Mouse (Mus musculus): ENCODE measurements around the gene 0610010K14Rik. TPM values are rescaled to one million over a fixed set of nuclear protein-coding genes. Genes with fewer than 3 reads are reported as not detected.

Gene 0610010K14Rik
- 10 to 100 TPM; 70.1 to 72.5 TPM for total RNA-seq (2021)
- long read RNA-seq, experiment 1, transcript 0610010K14Rik-202 (5 exons, 779 nt) = major isoform, 11 of 56 reads
- long read RNA-seq, experiment 1, transcript 0610010K14Rik-206 (6 exons, 576 nt) = minor isoform, 6 of 56 reads
- long read RNA-seq, experiment 1, transcript 0610010K14Rik-208 (6 exons, 880 nt) = major isoform, 11 of 56 reads
- long read RNA-seq, experiment 1, partial matches to known transcripts = 4 of 56 reads
- long read RNA-seq, experiment 1, other reads (novel, unspliced or antisense) = 13 of 56 reads
- long read RNA-seq, experiment 2, transcript 0610010K14Rik-202 (5 exons, 779 nt) = major isoform, 11 of 44 reads
- long read RNA-seq, experiment 2, transcript 0610010K14Rik-208 (6 exons, 880 nt) = minor isoform, 7 of 44 reads
- long read RNA-seq, experiment 2, partial matches to known transcripts = 8 of 44 reads
- long read RNA-seq, experiment 2, other reads (novel, unspliced or antisense) = 6 of 44 reads

GRCm38 (mm10) chr11:70237457-70238167 is at the start of gene 0610010K14Rik:
TSS of gene 0610010K14Rik (minus strand) at chr11:70237914.
- DNase-seq (ENCODE audit: low spot score in 2 of 2) = peak; percentile 95 to 96

DNA sequence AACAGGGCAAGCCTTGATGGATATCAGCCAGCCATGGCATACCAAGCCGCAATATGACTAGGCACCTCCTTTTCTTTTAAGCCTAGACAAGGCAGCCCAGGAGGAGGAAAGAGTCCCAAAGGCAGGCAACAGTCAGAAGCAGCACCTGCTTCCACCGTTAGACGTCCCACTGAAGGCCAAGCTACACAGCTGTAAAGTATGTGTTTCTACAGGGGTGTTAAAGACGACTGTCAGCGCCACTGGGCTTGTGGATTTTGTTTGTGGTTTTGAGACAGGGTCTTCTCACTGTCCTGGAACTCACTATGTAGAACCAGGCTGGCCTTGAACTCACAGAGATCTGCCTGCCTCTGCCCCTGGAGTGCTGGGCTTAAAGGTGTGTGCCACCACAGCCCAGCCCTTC is 48.0 kb upstream of the 0610010K14Rik start:
- DNase-seq (ENCODE audit: low spot score in 2 of 2) = no peak

DNA sequence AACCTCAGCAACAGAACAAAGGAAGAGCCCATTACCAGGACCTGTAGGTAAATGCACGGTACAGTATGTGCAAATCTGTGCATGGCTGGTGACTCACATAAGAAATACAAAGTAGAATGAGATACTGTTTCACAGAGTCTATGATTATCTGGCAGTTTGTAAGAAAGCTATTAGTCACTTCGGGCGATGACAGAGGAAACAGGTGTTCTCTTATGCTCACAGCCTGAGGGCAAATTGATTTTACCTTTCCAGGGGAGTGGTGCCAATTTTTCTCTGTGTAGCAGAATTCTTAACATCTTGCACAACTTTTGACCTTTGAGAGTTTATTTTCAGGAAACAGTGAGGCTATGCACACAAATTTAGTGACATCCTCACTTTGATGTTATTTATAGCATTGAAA is 47.0 kb upstream of the 0610010K14Rik start:
- no peak for DNase-seq (ENCODE audit: low spot score in 2 of 2)

DNA sequence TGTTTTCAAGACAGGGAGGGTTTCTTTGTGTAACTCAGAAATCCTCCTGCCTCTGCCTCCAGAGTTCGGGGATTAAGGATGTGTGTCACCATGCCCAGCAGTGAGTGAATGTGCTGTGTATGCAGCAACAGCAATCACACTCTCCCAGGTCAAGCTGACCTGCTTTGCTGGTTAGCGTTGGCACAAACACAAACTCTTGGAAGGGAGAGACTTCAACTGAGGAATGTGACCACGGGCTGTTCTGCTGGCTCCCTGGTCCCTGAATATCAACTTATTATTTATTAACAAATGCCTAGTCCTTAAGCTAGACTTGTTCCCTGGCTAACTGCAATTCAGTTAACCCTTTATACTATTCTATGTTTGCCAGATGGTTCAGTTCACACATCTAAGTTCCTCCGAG is 46.0 kb upstream of the 0610010K14Rik start:
- no peak for DNase-seq (ENCODE audit: low spot score in 2 of 2)

DNA sequence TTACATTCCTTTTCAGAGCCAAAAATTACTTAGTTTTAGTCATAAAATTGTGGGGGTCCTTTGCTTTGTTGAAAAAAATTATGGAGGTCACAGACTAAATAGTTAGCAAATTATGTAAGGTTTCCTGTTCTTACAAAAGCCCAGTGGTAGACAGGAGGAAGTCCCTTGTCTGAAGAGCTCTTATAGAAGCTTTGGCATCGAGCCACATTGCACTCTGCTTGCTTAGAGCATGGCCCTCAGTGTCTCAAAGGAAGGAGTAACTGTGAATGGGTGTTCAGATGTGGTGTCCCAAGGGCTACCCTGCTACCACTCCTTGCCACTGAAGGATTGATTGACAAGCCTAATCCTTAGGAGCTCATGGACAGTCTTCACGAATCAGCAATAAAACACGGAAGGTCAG is 42.7 kb upstream of the 0610010K14Rik start:
- DNase-seq (ENCODE audit: low spot score in 2 of 2) = no peak

DNA sequence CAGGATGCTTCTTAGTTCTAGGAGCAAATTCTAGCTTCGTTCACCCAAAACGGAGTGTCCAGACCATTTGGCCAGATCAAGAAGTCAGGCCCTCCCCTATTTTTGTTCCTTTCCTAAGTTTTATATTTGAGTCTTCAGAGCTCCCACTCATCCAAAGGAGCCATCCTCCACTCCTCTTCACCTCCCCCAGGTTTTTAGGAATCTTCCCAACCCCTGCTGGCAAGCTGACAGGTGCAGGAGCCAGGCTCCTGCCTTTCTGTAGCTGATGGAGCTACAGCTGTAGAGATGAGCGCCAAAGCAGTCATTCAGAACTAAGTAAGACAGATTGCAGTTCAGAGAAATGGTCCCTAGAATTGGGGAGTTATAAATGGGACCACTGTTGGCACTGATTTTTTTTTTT is 41.2 kb upstream of the 0610010K14Rik start:
- no peak for DNase-seq (ENCODE audit: low spot score in 2 of 2)

DNA sequence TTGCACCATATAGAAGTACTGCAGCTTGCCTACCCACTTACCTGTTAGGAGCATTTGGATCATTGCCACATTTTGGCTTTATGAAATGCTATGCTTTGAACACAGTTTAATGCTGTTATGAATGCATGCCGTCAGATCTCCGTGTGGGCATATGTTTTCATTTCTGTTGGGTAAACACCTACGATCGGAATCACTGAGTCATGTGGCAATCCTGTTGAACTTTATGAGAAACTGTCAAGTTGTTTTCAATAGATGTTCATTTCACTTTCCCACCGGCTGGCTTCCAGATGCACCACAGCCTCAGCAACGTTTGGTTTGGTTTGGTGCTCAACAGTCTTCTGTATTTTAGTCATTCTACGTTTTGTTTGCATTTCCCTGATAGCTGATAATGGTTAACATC is 33.9 kb upstream of the 0610010K14Rik start:
- no peak for DNase-seq (ENCODE audit: low spot score in 2 of 2)

GRCm38 (mm10) chr11:70266405-70266804 is 28.7 kb upstream of the 0610010K14Rik start:
- DNase-seq (ENCODE audit: low spot score in 2 of 2) = no peak

- no peak for DNase-seq (ENCODE audit: low spot score in 2 of 2)
These were observed 28.1 kb upstream of the 0610010K14Rik start for GRCm38 (mm10) chr11:70265819-70266218.

GRCm38 (mm10) chr11:70265252-70265651 is 27.5 kb upstream of the 0610010K14Rik start:
- no peak for DNase-seq (ENCODE audit: low spot score in 2 of 2)

GRCm38 (mm10) chr11:70259035-70259434 is 21.3 kb upstream of the 0610010K14Rik start:
- DNase-seq (ENCODE audit: low spot score in 2 of 2) = no peak

DNA sequence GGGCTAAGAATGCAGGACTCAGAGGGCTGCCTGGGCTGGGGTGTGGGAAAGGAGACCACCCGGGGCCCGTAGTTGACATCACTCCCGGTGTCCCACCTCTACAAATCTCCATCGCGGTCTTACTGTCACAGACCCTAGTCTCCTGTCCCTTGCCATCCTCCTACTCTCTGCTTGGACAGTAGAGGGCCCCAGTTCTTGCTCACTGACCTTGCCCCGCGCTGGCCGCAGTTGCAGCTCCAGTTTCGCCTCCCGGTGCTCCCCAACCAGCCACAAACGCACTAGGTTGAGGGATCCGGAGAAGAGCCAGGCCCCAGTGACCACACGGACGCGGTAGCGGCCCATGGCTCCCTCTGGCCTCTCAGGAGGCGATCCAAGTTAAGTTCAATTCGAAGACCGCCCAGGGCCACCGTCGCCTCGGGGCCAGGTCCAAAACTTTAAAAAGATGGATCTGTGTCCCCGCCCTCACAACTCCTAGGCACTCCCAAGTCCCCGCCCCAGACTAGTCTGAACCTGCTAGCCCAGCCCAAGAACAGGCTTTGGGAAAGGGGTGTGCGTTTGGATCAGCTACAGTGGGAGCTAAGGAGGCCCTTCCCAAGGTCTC is 17.3 kb upstream of the 0610010K14Rik start, which contains the start of gene Alox12:
Alox12 (minus strand) TSS at position 423 of the 601 bp plus-strand sequence.
- DNase-seq (ENCODE audit: low spot score in 2 of 2) = no peak

- no peak for DNase-seq (ENCODE audit: low spot score in 2 of 2)
These were observed 16.6 kb upstream of the 0610010K14Rik start for GRCm38 (mm10) chr11:70254337-70254736.

DNA sequence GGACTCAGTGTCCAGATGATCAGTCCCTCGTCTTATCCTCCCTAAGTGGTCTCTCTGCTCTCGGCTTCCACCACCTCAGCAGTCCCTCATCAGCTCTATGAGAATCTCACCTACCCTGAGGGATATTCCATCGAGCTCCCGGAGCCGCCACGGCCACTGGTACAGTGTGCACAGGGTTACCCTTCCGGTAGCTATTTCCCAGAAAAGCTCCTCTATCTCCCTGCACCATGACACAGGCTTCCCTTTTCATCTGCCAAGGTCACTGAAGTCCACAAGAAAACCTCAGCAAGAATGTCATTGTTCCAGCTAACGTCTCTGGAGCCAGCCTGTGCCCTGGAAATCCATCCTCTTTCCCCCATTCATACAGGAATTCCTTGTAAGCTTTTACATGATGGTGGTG is 14.1 kb upstream of the 0610010K14Rik start:
- no peak for DNase-seq (ENCODE audit: low spot score in 2 of 2)

DNA sequence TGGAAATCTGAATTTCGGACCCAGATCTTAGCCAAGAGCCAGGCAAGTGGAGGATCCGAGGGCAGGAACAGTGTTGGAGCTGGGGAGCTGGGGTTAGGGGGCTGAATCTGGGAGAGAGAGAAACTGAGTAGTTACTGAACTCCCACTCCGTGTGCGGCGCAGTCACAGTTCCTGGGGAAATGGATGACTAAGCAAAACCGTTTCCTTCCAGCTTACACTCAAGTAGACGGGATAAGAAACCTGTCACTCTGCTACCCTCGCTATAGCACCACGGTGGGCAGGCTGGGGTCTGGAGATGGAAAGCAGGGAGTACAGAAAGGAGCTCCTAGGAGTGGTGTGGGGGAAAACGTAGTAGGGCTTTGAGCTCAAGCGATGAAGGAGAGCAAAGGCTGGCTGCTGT is 12.4 kb upstream of the 0610010K14Rik start:
- no peak for DNase-seq (ENCODE audit: low spot score in 2 of 2)

GRCm38 (mm10) chr11:70247136-70247845 is 9.6 kb upstream of the 0610010K14Rik start:
- DNase-seq (ENCODE audit: low spot score in 2 of 2) = peak in 1 of 2 experiments; percentile 58

DNA sequence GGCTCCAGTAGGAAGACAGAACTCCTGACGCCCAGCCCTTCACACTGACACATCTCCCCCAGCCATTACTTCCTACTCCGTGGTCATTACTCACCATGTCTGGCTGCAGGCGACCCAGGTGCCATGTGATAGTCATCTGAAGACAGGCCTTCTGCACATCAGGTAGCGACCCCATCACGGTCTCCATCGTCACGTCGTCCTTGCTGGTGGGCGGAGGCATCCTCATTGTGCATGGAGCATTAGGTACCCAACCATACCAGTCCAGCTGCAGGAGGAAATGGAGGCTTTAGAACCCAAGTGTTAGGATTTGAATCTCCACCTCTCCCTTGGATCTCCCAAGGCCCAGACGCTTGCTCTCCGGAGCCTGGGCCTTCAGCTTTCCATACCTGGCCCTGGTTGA is 4.9 kb upstream of the 0610010K14Rik start:
- DNase-seq (ENCODE audit: low spot score in 2 of 2) = no peak

GRCm38 (mm10) chr11:70239541-70240279 is 2.0 kb upstream of the 0610010K14Rik start, which contains the start of the genes Gm21988 and Rnasek:
TSS of gene Gm21988 (minus strand) at chr11:70239830.
TSS of gene Rnasek (minus strand) at chr11:70239842.
- peak; percentile 51 to 60 for DNase-seq (ENCODE audit: low spot score in 2 of 2)

DNA sequence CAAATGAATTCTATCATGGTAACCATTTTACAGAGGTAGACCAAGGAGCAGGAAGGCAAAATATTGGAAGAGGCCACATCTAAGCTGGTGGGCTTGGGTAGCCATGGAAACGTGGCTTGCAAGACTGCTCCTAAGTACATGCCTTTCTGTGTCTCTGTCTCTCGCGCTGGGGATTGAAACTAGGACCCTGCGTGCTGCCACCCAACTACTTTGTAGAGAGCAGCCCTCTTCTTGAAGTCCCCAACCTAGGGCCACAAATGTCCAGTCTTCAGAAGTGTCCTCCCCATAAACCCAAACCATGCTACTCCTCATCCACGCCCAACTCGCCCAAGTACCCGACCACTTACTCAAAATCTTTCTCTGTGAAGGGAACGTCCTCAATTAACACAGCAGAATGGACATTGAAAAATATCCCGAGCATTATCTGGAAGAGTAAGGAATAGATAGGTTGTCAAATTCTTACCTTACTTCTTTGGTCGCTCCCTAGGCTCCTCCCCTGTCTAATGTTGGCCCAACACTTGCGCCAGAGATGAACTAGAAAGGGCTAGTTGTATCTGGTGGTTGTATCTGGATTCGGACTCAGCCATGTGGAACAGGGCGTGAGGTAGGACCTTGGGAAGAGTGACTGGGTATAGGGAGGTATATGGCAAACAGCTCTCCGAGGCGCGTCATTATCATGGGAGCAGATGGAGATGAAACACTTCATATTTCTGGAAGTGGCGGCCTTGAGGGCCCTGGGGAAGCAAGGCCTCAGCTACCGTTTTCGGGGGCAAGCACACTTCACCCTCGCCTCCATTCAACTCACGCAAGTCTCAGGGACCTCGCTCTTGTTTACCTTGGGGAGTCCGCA is 1.1 kb upstream of the 0610010K14Rik start:
- DNase-seq (ENCODE audit: low spot score in 2 of 2) = no peak
